Mouse (Mus musculus): ENCODE data around the gene Noc2l.

- TF ChIP-seq CTCF (IDR thresholded peaks at IDR 0.05; ENCODE audit: low read depth, low read length) (no peak), POLR2A (IDR thresholded peaks at IDR 0.05; ENCODE audit: extremely low read depth, insufficient read depth, low read length) (no peak)
Measured at GRCm38 (mm10) chr4:156208872-156209271, 26.9 kb upstream of the Noc2l start.

Data from liver, adult 2 months (tissue).